Mouse (Mus musculus): ENCODE data around the gene Arhgef40.
"Not testable (repeated sequence)": the region's sequence is repeated elsewhere in the genome, so short reads cannot be mapped to it uniquely, and the experiment has no call there.

Arhgef40 gene

GRCm38 (mm10) chr14:52019590-52020340 is 35.2 kb downstream of the Arhgef40 start:
- peak; percentile 100 for DNase-seq

GRCm38 (mm10) chr14:52020486-52021137 is 36.1 kb downstream of the Arhgef40 start, which contains the start of gene Zfp219:
TSS of gene Zfp219 (minus strand) at chr14:52020733.
- DNase-seq = peak; percentile 99

GRCm38 (mm10) chr14:52021138-52021529 is 36.6 kb downstream of the Arhgef40 start:
- no peak for DNase-seq

GRCm38 (mm10) chr14:52021568-52022212 is 37.2 kb downstream of the Arhgef40 start:
- no peak for DNase-seq

GRCm38 (mm10) chr14:52022244-52022708 is 37.8 kb downstream of the Arhgef40 start:
- DNase-seq = no peak

GRCm38 (mm10) chr14:52022709-52023459 is 38.4 kb downstream of the Arhgef40 start:
- DNase-seq = peak; percentile 99

GRCm38 (mm10) chr14:52024133-52024532 is 39.6 kb downstream of the Arhgef40 start:
- DNase-seq = no peak

GRCm38 (mm10) chr14:52026342-52026741 is 41.8 kb downstream of the Arhgef40 start:
- DNase-seq = no peak

- DNase-seq = no peak
Measured at GRCm38 (mm10) chr14:52035926-52036325, 51.4 kb downstream of the Arhgef40 start.

GRCm38 (mm10) chr14:52039332-52039731 is 54.8 kb downstream of the Arhgef40 start:
- DNase-seq = no peak

- DNase-seq = not testable (repeated sequence)
Measured at GRCm38 (mm10) chr14:52042359-52042758, 57.8 kb downstream of the Arhgef40 start, which contains the start of gene Olfr221. TSS of gene Olfr221 (minus strand) at chr14:52042459.

GRCm38 (mm10) chr14:52043446-52043845 is 58.9 kb downstream of the Arhgef40 start:
- peak; percentile 91 for DNase-seq

GRCm38 (mm10) chr14:52044901-52045678 is 60.6 kb downstream of the Arhgef40 start:
- DNase-seq = peak; percentile 80

- DNase-seq = peak; percentile 35
Measured at GRCm38 (mm10) chr14:52045966-52046565, 61.5 kb downstream of the Arhgef40 start.

- DNase-seq = peak; percentile 33
Measured at GRCm38 (mm10) chr14:52052720-52053119, 68.2 kb downstream of the Arhgef40 start.

All from heart, adult 11 months (tissue).